Mouse (Mus musculus) heart, adult 2 months (tissue): ENCODE results near the gene Pam.

ENCODE experiments used
- CTCF ChIP-seq: fragments of 200-600 bp; IDR thresholded peaks from 2 replicates; pipeline ENCODE4 v1.8.1; 2022; ENCODE audit warnings: antibody characterized with exemption, mild to moderate bottlenecking, moderate library complexity
- EP300 ChIP-seq: fragments of 200-500 bp; IDR thresholded peaks from 2 replicates; pipeline ENCODE4 v1.6.1; 2011; ENCODE audit warnings: low read depth, low read length, control low read depth; ENCODE audit not compliant: insufficient read depth
- POLR2A ChIP-seq: fragments of 200-500 bp; IDR thresholded peaks from 2 replicates; pipeline ENCODE4 v1.6.1; 2011; ENCODE audit warnings: mild to moderate bottlenecking, low read depth, low read length, control low read depth; ENCODE audit not compliant: insufficient read depth

DNA sequence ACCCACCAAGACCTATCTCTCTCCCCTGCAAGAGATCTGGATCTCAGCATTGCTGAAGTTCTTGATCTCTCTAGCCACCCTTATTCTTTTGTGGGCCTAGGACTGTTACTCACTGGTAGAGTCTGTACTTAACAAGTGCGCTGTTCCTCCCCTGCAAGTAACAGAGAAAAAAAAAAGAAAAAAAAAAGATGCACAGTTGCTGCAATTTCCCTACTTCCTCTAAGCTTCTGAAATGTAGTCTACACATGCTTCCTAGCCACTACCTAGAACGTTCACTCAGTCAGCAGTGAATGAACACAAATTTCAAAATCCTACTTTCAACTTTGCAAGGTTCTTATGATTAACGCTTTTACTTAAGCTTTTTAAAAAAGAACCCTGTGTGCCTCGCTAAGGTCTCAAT is 42.7 kb downstream of the Pam start:
- TF ChIP-seq POLR2A (no peak), CTCF (no peak), EP300 (no peak)
